Mouse (Mus musculus) kidney, postnatal 0 days (tissue): Measurements from ENCODE around the gene Vmn1r63. TPM values are rescaled to one million over a fixed set of nuclear protein-coding genes. Genes with fewer than 3 reads are reported as not detected.
"Not testable (repeated sequence)": the region's sequence is repeated elsewhere in the genome, so short reads cannot be mapped to it uniquely, and the experiment has no call there.

ENCODE experiments used
- ATAC-seq: fragments of 200-750 bp; cut with Nextera tagmentation; replicated peaks from 2 replicates; pipeline ENCODE4 v1.8.0; 2017; ENCODE audit warnings: low read depth, moderate number of reproducible peaks, moderate TSS enrichment, moderate library complexity; ENCODE audit not compliant: low FRiP score
- DNase-seq: peaks from one replicate; pipeline ENCODE4 v3.0.0-alpha.2; 2016; ENCODE audit warnings: low spot score
- H3K27ac ChIP-seq: fragments of 300-500 bp; sonication (generic); 2 replicates; pipeline ENCODE4 v1.5.1; 2014; ENCODE audit warnings: mild to moderate bottlenecking
- H3K27me3 ChIP-seq: fragments of 300-500 bp; sonication (generic); 2 replicates; pipeline ENCODE4 v1.6.1; 2014; ENCODE audit warnings: low read length, mixed read lengths; ENCODE audit not compliant: insufficient read depth
- H3K36me3 ChIP-seq: fragments of 300-500 bp; sonication (generic); 2 replicates; pipeline ENCODE4 v1.6.1; 2014; ENCODE audit warnings: low read length, mixed read lengths; ENCODE audit not compliant: insufficient read depth
- H3K4me1 ChIP-seq: fragments of 300-500 bp; sonication (generic); replicated peaks from 2 replicates; pipeline ENCODE4 v1.6.1; 2014; ENCODE audit warnings: antibody characterized with exemption, low read length, mixed read lengths; ENCODE audit not compliant: insufficient read depth
- H3K4me2 ChIP-seq: fragments of 300-500 bp; sonication (generic); 2 replicates; pipeline ENCODE4 v1.6.1; 2014; ENCODE audit warnings: mild to moderate bottlenecking, low read length, moderate library complexity, mixed read lengths
- H3K4me3 ChIP-seq: fragments of 300-500 bp; sonication (generic); replicated peaks from 2 replicates; pipeline ENCODE4 v1.5.1; 2014; ENCODE audit warnings: low read depth, low read length
- H3K9ac ChIP-seq: fragments of 300-500 bp; sonication (generic); 2 replicates; pipeline ENCODE4 v1.6.1; 2014; ENCODE audit warnings: low read depth, low read length
- H3K9me3 ChIP-seq: fragments of 300-500 bp; sonication (generic); replicated peaks from 2 replicates; pipeline ENCODE4 v1.6.1; 2016; ENCODE audit warnings: low read length, inconsistent platforms, mixed read lengths
- WGBS: fragments of 180-500 bp; shearing (Covaris S2); extraction: QIAGEN DNeasy Blood & Tissue Kit; methylation state at CpG from one replicate; pipeline ENCODE4 v1.1.7; 2014; 5-methylcytosine and 5-hydroxymethylcytosine counted together
- polyA plus RNA-seq: library from polyadenylated mRNA; unstranded; fragments of >200 nt; fragmentation: Nextera tagmentation; extraction: Ambion mirVana; gene quantifications from 2 replicates; pipeline ENCODE4 v1.2.1, GENCODE M21; 2015

Gene Vmn1r63
- polyA plus RNA-seq, result not detected in 2 replicates

GRCm38 (mm10) chr7:5805345-5805744 is at the start of gene Vmn1r63:
Gene Vmn1r63 (minus strand): TSS chr7:5805445.
- not testable (repeated sequence) for H3K9ac ChIP-seq, H3K9me3 ChIP-seq, H3K27me3 ChIP-seq, ATAC-seq, H3K4me3 ChIP-seq, H3K4me2 ChIP-seq, DNase-seq, H3K27ac ChIP-seq, H3K4me1 ChIP-seq, H3K36me3 ChIP-seq
- WGBS, result no CpG with 5 or more reads among the region's 2 CpGs

Other genes with a start within 250 kb of the Vmn1r63 start
- not detected in 2 replicates for gene Vmn1r61, start 192.2 kb downstream of the Vmn1r63 start, polyA plus RNA-seq
- gene Vmn1r62, start 131.8 kb downstream of the Vmn1r63 start, polyA plus RNA-seq, result not detected in 2 replicates
- gene Vmn1r64, start 79.1 kb upstream of the Vmn1r63 start, polyA plus RNA-seq, result not detected in 2 replicates
- gene Vmn1r65, start 205.6 kb upstream of the Vmn1r63 start, polyA plus RNA-seq, result not detected in 2 replicates
- gene Nlrp4c, start 239.7 kb upstream of the Vmn1r63 start, polyA plus RNA-seq, result not detected in 2 replicates